Mouse (Mus musculus) embryo, embryonic 11.5 days (tissue): ENCODE results near the gene Prss53.
"Not testable (repeated sequence)": the region's sequence is repeated elsewhere in the genome, so short reads cannot be mapped to it uniquely, and the experiment has no call there.

Experiments
- DNase-seq: peaks from one replicate; pipeline ENCODE4 v3.0.0-alpha.2; 2012; ENCODE audit warnings: low read depth, low spot score

Gene Prss53

GRCm38 (mm10) chr7:127912190-127912871 lies 21.6 kb upstream of the Prss53 start, which contains the start of gene Kat8:
Gene Kat8 (plus strand): TSS chr7:127912516.
- peak; percentile 84 for DNase-seq

GRCm38 (mm10) chr7:127908656-127909055 lies 17.9 kb upstream of the Prss53 start:
- no peak for DNase-seq

GRCm38 (mm10) chr7:127907939-127908338 lies 17.2 kb upstream of the Prss53 start:
- no peak for DNase-seq

GRCm38 (mm10) chr7:127903971-127904796 lies 13.4 kb upstream of the Prss53 start, which contains the start of gene Bckdk:
Gene Bckdk (plus strand): TSS chr7:127904082.
- peak; percentile 67 for DNase-seq

- no peak for DNase-seq
Measured at GRCm38 (mm10) chr7:127901772-127902171, 11.0 kb upstream of the Prss53 start.

- no peak for DNase-seq
Measured at GRCm38 (mm10) chr7:127899997-127900396, 9.2 kb upstream of the Prss53 start.

GRCm38 (mm10) chr7:127898179-127898956 lies 7.6 kb upstream of the Prss53 start:
- DNase-seq: no peak

GRCm38 (mm10) chr7:127897542-127897941 lies 6.8 kb upstream of the Prss53 start:
- DNase-seq: no peak

- DNase-seq: no peak
Measured at GRCm38 (mm10) chr7:127896384-127896783, 5.6 kb upstream of the Prss53 start.

- DNase-seq: not testable (repeated sequence)
Measured at GRCm38 (mm10) chr7:127895891-127896290, 5.1 kb upstream of the Prss53 start.

GRCm38 (mm10) chr7:127895442-127895841 lies 4.7 kb upstream of the Prss53 start, which contains the start of the genes Gm21974 and Vkorc1:
Gene Gm21974 (minus strand): TSS chr7:127895454.
Gene Vkorc1 (minus strand): TSS chr7:127895617.
- peak; percentile 92 for DNase-seq

- DNase-seq: no peak
Measured at GRCm38 (mm10) chr7:127894480-127894879, 3.7 kb upstream of the Prss53 start.

- no peak for DNase-seq
Measured at GRCm38 (mm10) chr7:127888821-127889220, 1.9 kb downstream of the Prss53 start.

- DNase-seq: no peak
Measured at GRCm38 (mm10) chr7:127887781-127888180, 3.0 kb downstream of the Prss53 start.

- DNase-seq: no peak
Measured at GRCm38 (mm10) chr7:127887191-127887590, 3.6 kb downstream of the Prss53 start.

GRCm38 (mm10) chr7:127886551-127886950 lies 4.2 kb downstream of the Prss53 start:
- DNase-seq: no peak

- DNase-seq: no peak
Measured at GRCm38 (mm10) chr7:127885951-127886350, 4.8 kb downstream of the Prss53 start.

GRCm38 (mm10) chr7:127880431-127880830 lies 10.3 kb downstream of the Prss53 start:
- no peak for DNase-seq

- no peak for DNase-seq
Measured at GRCm38 (mm10) chr7:127879301-127879700, 11.5 kb downstream of the Prss53 start.

GRCm38 (mm10) chr7:127876467-127877348 lies 14.1 kb downstream of the Prss53 start, which contains the start of gene Zfp668:
Gene Zfp668 (minus strand): TSS chr7:127876828.
- peak; percentile 89 for DNase-seq

GRCm38 (mm10) chr7:127876041-127876466 lies 14.7 kb downstream of the Prss53 start, which contains the start of gene Zfp646:
Gene Zfp646 (plus strand): TSS chr7:127876221.
- peak; percentile 82 for DNase-seq
